Mouse (Mus musculus) cerebellum, adult 2 months (tissue): ENCODE measurements around the gene Dxo. TPM values are rescaled to one million over a fixed set of nuclear protein-coding genes. Genes with fewer than 3 reads are reported as not detected.

Experiments used
- DNase-seq, 2 experiments: peaks; one replicate each; pipeline ENCODE4 v3.0.0; 2021
- H3K27ac ChIP-seq: fragments of 200-500 bp; 2 replicates; pipeline ENCODE4 v1.5.1; 2012; ENCODE audit warnings: low read length, control low read depth, inconsistent platforms; ENCODE audit not compliant: insufficient read depth
- H3K27me3 ChIP-seq: fragments of 200-500 bp; 2 replicates; pipeline ENCODE4 v1.6.1; 2012; ENCODE audit warnings: inconsistent platforms, mild to moderate bottlenecking, low read length, moderate library complexity; ENCODE audit not compliant: control insufficient read depth, insufficient read depth
- H3K4me1 ChIP-seq: fragments of 200-500 bp; 2 replicates; pipeline ENCODE4 v1.6.1; 2011; ENCODE audit warnings: low read length; ENCODE audit not compliant: control insufficient read depth, insufficient read depth
- H3K4me3 ChIP-seq: fragments of 200-500 bp; replicated peaks from 2 replicates; pipeline ENCODE3; 2011; ENCODE audit warnings: mild to moderate bottlenecking, low read depth, low read length, control low read depth; ENCODE audit not compliant: insufficient read depth
- CTCF ChIP-seq: fragments of 200-500 bp; IDR thresholded peaks from 2 replicates; pipeline ENCODE4 v1.5.1; 2011; ENCODE audit warnings: low read depth, mild to moderate bottlenecking, control low read depth, low read length, moderate library complexity, borderline replicate concordance; ENCODE audit not compliant: insufficient read depth
- POLR2A ChIP-seq: fragments of 200-500 bp; IDR thresholded peaks from 2 replicates; pipeline ENCODE4 v1.6.1; 2011; ENCODE audit warnings: low read length, control low read depth, borderline replicate concordance; ENCODE audit not compliant: insufficient read depth
- WGBS: fragments of 180-500 bp; shearing (Covaris S2); methylation state at CpG from one replicate; pipeline ENCODE4 v1.1.7; 2018; 5-methylcytosine and 5-hydroxymethylcytosine counted together
- polyA plus RNA-seq: library from polyadenylated mRNA; depleted of rRNA; stranded (reverse); fragments of >200 nt; gene quantifications from 2 replicates; pipeline ENCODE4 v1.2.3, GENCODE M21; 2012

Dxo gene
- polyA plus RNA-seq, 1 experiment = 59.6 TPM

DNA sequence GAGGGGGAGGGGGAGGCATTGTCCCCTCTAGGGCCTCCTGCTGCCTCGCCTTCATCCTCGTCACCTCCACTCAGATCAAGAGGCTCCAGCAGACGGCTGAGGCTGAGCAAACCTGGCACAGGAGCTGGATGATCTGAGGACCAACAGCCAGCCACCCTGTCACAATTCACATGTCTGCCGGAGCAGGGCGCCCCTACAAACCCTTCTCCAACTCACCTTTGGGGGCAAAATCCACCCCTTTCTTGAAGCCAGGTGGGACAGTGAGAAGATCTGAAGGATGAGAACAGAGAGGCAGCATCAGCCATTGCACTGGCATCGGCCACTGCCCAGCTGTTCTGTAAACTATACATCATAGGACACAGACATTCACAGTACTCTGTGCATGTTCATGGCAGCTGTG, 10.4 kb downstream of the Dxo start:
- no peak for TF ChIP-seq CTCF
- TF ChIP-seq POLR2A = no peak
- 86% methylated on average over 6 of the region's 6 CpGs for WGBS
- Histone ChIP-seq H3K4me1 (no peaks in the 10 kb centered on the region), H3K4me3 (no peak overlapping the region), H3K27ac (no peak overlapping the region), H3K27me3 (no peaks in the 10 kb centered on the region)
- no peak for DNase-seq

DNA sequence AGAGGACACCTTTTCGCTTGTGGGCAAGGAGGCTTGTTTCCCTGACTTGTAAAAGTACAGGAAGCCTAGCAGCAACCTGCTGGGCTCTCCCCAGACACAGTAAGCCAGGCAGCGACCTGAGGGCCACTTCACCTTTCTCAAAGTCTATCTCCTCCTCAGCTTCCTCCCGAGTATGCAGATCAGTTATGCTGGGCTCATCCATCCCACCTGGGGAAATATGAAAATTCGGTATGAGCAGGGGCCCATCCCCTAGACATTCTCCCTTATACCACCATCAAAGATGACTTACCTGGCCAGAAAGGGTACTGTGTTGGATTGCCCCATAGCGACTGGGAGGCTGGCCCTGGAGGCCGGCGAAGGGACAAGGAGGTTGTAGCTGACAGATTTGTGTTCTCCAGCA, 10.8 kb downstream of the Dxo start:
- WGBS = 94% methylated on average over 7 of the region's 7 CpGs
- DNase-seq = no peak

DNA sequence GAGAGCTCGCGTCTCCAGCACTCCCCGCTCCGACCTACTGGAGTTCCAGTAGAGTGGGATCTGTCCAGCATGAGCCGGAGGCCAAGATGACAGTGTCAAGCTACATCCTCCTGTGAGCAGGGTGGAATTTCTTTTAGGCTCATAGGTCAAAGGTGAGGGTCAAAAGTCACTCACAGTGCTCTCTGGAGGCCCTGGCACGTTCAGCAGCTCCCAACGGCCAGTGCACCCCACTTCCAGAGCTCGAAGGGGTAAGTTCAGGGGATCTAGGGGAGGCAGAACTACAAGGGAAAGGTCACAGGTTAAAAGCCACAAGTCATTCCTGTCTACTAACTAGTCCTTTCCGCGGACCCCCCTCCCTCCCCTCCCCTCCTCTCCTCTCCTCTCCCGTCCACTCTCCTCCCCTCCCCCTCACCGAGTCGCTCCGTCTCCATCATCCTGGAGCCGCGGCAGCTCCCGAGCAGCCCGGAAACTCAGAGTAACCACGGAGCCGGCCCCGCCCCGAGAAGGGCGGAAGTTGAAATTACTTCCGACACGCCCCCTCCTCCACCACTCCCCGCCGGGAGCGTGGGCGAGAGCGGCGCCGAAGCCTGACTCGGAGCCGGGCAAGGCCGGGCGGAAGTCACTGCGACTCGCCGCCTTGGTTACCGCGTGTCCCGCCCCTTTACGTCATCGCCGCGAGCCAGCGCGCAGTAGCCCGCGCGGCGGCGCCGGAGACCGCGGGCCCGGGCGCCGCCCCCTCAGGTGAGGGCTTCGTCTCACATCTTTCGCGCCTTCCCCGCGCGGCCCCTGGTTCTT, 13.1 kb downstream of the Dxo start, which contains the start of the genes Skiv2l and Nelfe:
TSS of gene Skiv2l (minus strand) at position 489 of the 795 bp plus-strand sequence.
TSS of gene Nelfe (plus strand) at position 670 of the 795 bp plus-strand sequence.
- DNase-seq = peak; percentile 98
- H3K27ac ChIP-seq = peak within 1 kb of the TSS; percentile 35
- peak within 1 kb of the TSS; percentile 77 for H3K4me3 ChIP-seq
- no peaks in the 10 kb centered on the region for H3K27me3 ChIP-seq
- TF ChIP-seq POLR2A (peak; percentile 53), CTCF (no peak; the same call in 1 of the 2 replicates)
- WGBS = under 1% methylated on average over 58 of the region's 65 CpGs
- no peaks in the 10 kb centered on the region for H3K4me1 ChIP-seq

More for the DNA sequence above, 10.8 kb downstream of the Dxo start:
- Histone ChIP-seq H3K4me3 (no peak overlapping the region), H3K4me1 (no peaks in the 10 kb centered on the region), H3K27me3 (no peaks in the 10 kb centered on the region), H3K27ac (no peak overlapping the region)
- TF ChIP-seq POLR2A (no peak), CTCF (no peak)

DNA sequence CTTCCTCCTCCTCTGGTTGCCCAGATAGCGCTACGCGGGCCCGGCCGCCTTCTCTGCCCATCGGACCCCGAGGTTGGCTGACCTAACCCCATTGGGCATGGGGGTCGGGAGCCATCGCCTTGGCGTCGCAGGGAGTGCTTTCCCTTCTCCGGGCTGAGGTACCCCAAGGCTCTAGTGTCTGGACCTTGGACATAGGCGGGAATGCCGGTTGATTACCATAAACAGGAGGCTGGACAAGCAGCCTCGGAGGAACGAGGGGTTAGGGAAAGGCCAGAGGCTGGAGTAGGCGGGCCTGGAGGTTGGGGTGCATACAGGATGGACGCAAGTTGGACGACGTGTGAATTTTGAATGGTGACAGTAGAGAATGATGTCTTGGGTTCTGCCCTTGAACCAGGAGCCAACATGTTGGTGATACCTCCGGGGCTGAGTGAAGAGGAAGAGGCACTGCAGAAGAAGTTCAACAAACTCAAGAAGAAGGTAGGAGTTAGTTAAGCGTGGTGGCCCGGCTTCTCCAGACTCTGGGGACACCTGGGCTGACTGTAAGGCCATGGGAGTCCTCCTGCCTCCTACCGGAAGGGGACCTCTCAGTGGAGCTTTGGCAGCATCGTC, 13.8 kb downstream of the Dxo start:
- peak overlapping the region; percentile 77 for H3K4me3 ChIP-seq
- H3K27me3 ChIP-seq = no peaks in the 10 kb centered on the region
- DNase-seq = no peak
- no peak for TF ChIP-seq CTCF
- TF ChIP-seq POLR2A = no peak
- peak overlapping the region; percentile 35 for H3K27ac ChIP-seq
- 1% methylated on average over 25 of the region's 25 CpGs for WGBS
- no peaks in the 10 kb centered on the region for H3K4me1 ChIP-seq

DNA sequence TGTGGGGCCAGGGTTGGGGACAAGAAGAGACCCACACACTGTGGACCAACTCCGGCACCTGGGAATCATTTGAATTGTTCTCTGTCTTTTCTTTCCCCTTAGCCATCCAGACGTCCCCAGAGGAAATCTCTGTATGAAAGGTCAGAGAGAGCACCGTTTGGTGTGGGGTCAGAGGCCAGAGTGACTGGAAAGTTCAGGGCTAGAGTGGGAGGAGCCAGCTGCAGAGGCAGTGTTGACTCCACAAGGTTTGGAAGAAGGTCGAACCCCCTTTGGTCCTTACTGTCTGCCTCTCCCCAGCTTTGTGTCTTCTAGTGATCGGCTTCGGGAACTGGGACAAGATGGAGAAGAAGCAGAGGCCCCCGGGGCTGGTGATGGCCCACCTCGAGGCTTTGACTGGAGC, 16.7 kb downstream of the Dxo start:
- TF ChIP-seq CTCF (no peak), POLR2A (no peak)
- no peaks in the 10 kb centered on the region for H3K4me1 ChIP-seq
- H3K27me3 ChIP-seq = no peaks in the 10 kb centered on the region
- H3K27ac ChIP-seq = no peak overlapping the region
- H3K4me3 ChIP-seq = no peak overlapping the region
- WGBS = 80% methylated on average over 8 of the region's 8 CpGs
- no peak for DNase-seq

DNA sequence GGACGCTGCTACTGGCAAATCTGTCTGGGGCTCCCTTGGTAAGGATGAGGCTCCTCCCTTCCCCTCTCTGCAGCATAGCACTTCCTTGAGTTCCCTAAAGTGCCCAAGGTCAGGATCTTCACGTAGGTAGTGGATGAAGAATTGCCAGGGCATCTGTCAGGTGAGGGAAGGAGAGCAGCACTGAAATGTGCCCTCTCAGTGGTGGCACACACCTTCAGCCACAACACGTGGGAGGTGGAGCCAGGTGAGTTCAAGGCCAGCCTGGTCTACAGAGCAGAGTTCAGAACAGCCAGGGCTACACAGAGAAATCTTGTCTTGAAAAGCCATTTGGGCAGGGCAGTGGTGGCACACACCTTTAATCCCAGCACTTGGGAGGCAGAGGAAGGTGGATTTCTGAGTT, 17.9 kb downstream of the Dxo start:
- 79% methylated on average over 3 of the region's 3 CpGs for WGBS
- no peak overlapping the region for H3K4me3 ChIP-seq
- no peak for TF ChIP-seq CTCF
- TF ChIP-seq POLR2A = no peak
- H3K4me1 ChIP-seq = no peaks in the 10 kb centered on the region
- DNase-seq = no peak
- no peak overlapping the region for H3K27ac ChIP-seq
- no peaks in the 10 kb centered on the region for H3K27me3 ChIP-seq

DNA sequence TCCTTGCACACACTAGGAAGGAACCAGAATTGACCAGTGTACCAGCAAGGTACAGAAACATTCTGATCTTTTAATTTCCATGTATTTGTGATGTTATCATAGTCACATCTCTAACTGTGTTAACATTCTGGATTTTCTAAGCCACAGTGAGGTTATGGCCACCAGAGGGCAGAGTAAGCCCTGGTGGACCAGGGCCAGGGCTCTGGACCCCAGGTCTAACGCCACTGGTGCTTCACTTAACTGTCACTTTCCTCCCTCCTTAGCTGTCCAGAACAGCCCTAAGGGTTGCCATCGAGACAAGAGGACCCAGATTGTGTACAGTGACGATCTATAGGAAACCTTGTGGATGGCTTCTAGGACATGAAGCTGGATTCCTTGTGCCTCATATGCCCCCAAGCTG, 19.0 kb downstream of the Dxo start:
- WGBS = 12% methylated on average over 3 of the region's 3 CpGs
- no peak for TF ChIP-seq POLR2A
- TF ChIP-seq CTCF = peak; percentile 74
- Histone ChIP-seq H3K4me3 (no peak overlapping the region), H3K27me3 (no peaks in the 10 kb centered on the region), H3K4me1 (no peaks in the 10 kb centered on the region), H3K27ac (no peak overlapping the region)
- peak in 1 of 2 experiments; percentile 40 for DNase-seq

DNA sequence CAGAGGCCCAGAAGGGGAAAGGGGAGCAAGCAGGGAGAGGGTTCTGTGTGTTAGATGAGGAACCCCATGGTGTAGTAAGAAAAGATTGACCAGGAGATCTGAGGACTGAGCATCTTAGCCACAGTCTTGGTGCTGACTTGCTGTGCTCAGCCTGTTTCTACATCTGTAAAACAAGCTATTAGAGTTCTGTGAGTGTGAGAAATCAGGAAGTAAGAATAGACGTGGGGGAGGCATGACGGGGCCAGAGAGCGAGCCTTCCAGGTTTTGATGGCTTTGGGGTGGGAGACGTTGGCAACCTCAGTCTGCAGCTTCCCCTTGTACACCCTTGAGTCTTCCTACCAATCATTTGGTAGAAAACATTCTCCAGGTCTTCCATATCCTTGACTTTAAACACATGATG, 21.9 kb downstream of the Dxo start:
- DNase-seq = no peak
- WGBS = 80% methylated on average over 4 of the region's 4 CpGs
- Histone ChIP-seq H3K4me3 (no peak overlapping the region), H3K4me1 (no peaks in the 10 kb centered on the region), H3K27me3 (no peaks in the 10 kb centered on the region), H3K27ac (no peak overlapping the region)
- TF ChIP-seq CTCF = no peak
- no peak for TF ChIP-seq POLR2A
